Mouse (Mus musculus) lung, postnatal 14 days (tissue): ENCODE measurements around the gene Vmn1r78.
"Not testable (repeated sequence)": the region's sequence is repeated elsewhere in the genome, so short reads cannot be mapped to it uniquely, and the experiment has no call there.

Source experiments
- DNase-seq: peaks from one replicate; pipeline ENCODE4 v3.0.0; 2021

The Vmn1r78 gene

GRCm38 (mm10) chr7:12149957-12150356, at the start of gene Vmn1r78:
Gene Vmn1r78 (plus strand): TSS chr7:12150257.
- no peak for DNase-seq

DNA sequence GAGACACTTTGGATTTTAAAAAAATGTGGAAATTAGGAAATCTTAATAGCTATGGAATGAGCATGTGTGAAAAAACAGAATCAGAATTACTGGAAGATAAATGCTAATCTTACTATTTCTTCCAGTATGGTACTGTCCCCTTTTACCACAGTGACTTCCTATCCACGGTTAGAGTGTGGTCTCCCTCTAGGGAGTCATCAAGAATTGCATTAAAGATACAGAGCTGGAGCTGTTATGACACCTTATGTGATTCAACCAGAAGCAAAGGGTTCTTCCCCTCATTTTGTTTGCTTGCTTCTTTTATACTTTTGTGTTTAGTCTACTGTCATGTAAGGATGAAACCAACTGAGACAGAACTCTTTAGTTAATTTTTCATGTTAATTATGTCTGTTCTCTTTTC, 6.4 kb downstream of the Vmn1r78 start:
- DNase-seq, result not testable (repeated sequence)

DNA sequence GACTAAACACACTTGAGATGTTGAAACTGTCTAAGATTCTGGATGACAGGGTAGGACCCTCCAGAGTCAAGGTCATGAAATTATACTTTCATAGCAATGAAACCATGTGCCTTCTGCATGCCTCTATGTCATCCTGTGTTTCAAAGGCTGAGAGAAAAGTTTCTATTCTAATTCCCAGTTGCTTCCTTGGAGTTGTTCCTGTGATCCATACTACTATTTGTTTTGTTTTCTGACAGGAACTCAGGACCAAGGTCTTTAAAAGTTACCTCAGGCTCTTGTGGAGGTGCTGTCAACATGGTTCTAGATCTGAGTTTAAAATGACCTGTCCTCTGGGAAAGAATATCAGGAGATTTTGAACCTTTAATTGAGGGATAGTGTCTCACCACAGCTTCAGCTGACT, 20.9 kb downstream of the Vmn1r78 start, which contains the start of gene Vmn1r79:
TSS of gene Vmn1r79 (plus strand) at position 301 of the 400 bp plus-strand sequence.
- DNase-seq, result not testable (repeated sequence)

DNA sequence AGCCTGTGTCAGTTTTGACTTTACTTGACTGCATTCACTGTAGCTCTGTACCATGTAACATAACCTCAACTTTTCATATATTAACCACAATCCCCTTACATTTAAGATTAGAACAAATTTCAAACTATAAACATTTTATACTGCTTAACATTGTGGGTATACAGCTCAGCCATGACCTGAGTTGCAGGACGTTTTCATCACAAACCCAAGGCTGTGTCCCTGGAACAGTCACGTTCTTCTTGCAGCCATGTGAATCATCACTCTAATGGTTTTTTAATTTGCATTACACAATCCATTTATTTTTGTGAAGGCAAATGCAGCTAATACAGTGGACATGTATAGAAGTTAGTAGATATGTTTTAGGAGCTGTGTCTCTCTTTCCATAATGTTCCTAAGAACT, 22.9 kb downstream of the Vmn1r78 start:
- not testable (repeated sequence) for DNase-seq

DNA sequence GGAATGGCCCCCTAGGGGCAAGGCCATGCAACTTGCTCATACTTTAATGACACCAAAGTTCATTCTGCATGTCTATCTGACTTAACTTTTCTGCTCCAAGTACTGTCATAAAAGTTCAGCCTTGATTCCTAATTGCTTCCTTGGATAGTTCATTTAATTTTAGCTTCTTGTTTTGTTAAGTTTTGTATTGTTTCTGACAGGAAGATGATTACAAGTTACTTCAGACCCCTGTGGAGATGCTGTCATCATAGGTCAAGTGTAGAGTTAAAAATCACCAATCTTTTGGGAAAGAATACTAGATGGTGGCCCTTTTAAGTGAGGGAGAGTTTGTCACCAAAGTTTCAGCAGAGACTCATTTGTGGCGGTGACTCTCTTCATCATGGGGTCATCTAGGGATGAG, 38.9 kb downstream of the Vmn1r78 start, which contains the start of gene Vmn1r80:
TSS of gene Vmn1r80 (plus strand) at position 301 of the 400 bp plus-strand sequence.
- no peak for DNase-seq

DNA sequence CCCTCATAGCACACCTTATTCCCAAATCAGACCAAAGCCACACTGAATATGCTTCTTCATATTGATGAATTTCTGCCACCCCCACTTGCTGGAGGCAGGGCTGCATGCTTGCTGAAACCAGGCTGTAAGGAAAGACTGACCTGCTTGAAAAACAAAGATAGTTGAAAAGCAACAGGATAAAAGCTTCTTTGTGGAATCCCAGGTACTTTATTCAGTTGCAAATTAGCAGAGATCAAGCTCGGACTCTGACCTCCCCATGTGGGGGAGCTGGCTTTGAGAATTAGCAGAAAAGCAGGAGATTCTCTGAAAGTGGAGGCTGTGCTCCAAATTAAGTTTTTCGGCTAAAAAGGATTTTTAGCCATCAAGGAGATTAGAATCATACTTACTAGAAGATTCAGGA, 54.1 kb downstream of the Vmn1r78 start:
- DNase-seq, result no peak
